Mouse (Mus musculus) CH12F3 (cell line): ENCODE data around the gene Slc22a26.
"Not testable (repeated sequence)": the region's sequence is repeated elsewhere in the genome, so short reads cannot be mapped to it uniquely, and the experiment has no call there.

Experiments used
- in situ Hi-C: fragments of 300-500 bp; cut with MboI; formaldehyde crosslinking; loops from 2 replicates; pipeline ENCODE4 v1.14.3; 2020; ENCODE audit warnings: low sequenced_read_pairs

The Slc22a26 gene

GRCm38 (mm10) chr19:7802571-7802970 lies at the start of gene Slc22a26:
TSS of gene Slc22a26 (minus strand) at chr19:7802667.
- in situ Hi-C loops: no loop called here

GRCm38 (mm10) chr19:7829851-7830250 lies 27.4 kb upstream of the Slc22a26 start:
- in situ Hi-C loops: no loop called here

- in situ Hi-C loops: no loop called here
Observed at GRCm38 (mm10) chr19:7790571-7790970, 11.9 kb downstream of the Slc22a26 start.

- in situ Hi-C loops: no loop called here
Observed at GRCm38 (mm10) chr19:7775306-7775705, 27.2 kb downstream of the Slc22a26 start.

GRCm38 (mm10) chr19:7766124-7766523 lies 36.3 kb downstream of the Slc22a26 start:
- in situ Hi-C loops: no loop called here

- in situ Hi-C loops: no loop called here
Observed at GRCm38 (mm10) chr19:7765599-7765998, 36.9 kb downstream of the Slc22a26 start.

- in situ Hi-C loops: not testable (repeated sequence)
Observed at GRCm38 (mm10) chr19:7753371-7753770, 49.1 kb downstream of the Slc22a26 start.
